Mouse (Mus musculus): ENCODE results near the gene Aqp8.

DNA sequence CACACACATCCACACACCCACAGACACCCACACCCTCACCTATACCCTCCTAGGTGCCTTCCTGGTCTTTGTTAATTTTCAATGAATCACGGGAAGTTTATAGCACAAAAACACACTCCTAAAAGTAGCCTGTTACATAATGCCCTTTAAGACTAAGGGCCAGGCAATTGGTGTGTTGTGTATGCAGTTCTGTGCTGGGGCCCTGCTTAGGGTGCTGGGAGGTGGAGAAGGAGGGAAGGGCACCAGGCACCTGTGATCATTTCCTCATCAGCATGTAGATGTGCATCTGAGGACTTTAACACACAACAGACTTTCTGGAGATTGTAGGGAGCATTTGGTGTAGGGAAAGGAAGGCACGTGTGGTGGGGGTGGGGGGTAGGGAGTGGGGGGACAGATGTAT is 13.3 kb upstream of the Aqp8 start:
- no peak for TF ChIP-seq CTCF (IDR thresholded peaks at IDR 0.05; ENCODE audit: low read depth)
- no peak for TF ChIP-seq EP300 (IDR thresholded peaks at IDR 0.05; ENCODE audit: low read depth)

All from liver, embryonic 14.5 days (tissue).